Mouse (Mus musculus): ENCODE measurements around the gene Gdpgp1. TPM values are rescaled to one million over a fixed set of nuclear protein-coding genes. Genes with fewer than 3 reads are reported as not detected.

Gdpgp1 gene
- polyA plus RNA-seq, 1 experiment: 1.6 TPM

DNA sequence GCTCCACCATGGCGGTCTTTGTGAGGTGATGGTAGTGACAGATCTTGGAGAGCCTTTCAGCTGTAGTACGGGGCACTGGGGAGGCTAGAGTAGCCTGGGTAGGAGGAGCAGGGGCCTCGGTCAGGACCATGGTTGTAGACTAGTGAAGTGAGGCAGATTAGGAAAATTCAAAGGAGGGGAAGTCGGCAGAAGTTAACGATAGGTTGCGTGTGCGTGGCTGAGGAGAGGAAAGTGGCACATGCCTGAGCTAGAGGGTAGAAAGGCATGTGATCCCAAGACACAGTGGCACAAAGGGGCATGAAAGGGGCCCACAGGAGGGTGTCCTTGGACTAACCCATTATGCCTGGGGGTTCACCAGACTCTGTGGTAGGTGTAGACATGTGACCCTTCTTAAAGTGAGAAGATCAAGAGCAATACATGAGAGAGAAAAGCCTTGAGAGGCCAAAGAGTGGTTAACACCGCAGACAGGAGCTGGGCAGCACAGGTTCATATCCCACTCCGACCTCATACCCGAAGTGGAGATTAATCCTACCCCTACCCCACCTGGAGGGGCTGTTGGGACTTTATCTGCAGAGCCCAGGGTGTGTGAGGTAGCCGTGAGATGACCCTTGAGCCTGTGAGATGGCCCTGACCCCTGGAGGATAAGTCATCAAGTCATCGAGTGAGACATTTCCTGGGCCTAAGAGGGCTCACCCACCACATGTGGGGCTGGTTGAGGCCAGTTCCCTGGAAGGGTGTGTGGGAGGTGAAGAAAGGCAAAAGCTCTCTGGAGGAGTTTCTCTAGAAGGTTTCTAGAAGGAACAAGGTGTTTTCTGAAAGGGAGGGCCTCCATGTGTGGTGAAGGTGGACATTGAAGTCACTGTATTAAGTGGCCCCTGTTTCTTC is 26.7 kb upstream of the Gdpgp1 start:
- TF ChIP-seq FLI1 (IDR thresholded peaks at IDR 0.05; ENCODE audit: low read length) (no peak), GATA1 (IDR thresholded peaks at IDR 0.05; ENCODE audit: borderline replicate concordance, low read length) (no peak)
- peaks cover 100% of the 10 kb centered on the region for H3K4me1 ChIP-seq
- H3K27me3 ChIP-seq (replicated peaks): no peaks in the 10 kb centered on the region
- H3K9me3 ChIP-seq: no peaks in the 10 kb centered on the region
- peak overlapping the region; percentile 98 for H3K4me3 ChIP-seq (replicated peaks)
- peaks cover 83% of the 10 kb centered on the region for H3K36me3 ChIP-seq (replicated peaks; ENCODE audit: low read length)

DNA sequence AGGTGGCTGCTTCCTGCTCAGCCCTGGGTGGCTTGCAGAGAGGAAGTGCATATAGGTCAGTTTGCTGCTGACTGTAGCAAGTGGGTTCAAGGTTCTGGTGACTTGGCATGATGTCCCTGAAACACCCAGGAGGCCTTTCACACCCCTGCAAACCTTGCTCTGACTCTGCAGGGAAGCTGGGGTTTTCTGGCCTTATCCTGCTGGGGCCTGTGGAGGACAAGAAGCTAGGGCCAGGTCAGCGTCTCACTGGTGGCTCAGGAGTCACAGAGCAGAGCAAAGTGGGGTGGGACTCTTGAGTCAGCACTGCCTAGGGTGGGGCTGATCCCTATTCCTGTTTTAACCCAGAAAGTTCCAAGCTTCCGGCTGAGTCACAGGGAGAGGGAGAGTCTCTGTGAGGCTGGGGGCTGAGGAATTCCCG is 25.3 kb upstream of the Gdpgp1 start:
- Histone ChIP-seq H3K4me3 (replicated peaks) (peak overlapping the region; percentile 88), H3K27me3 (replicated peaks) (no peaks in the 10 kb centered on the region), H3K36me3 (replicated peaks; ENCODE audit: low read length) (peaks cover 81% of the 10 kb centered on the region), H3K9me3 (no peaks in the 10 kb centered on the region), H3K4me1 (peaks cover 98% of the 10 kb centered on the region)
- no peak for TF ChIP-seq GATA1 (IDR thresholded peaks at IDR 0.05; ENCODE audit: borderline replicate concordance, low read length)
- no peak for TF ChIP-seq FLI1 (IDR thresholded peaks at IDR 0.05; ENCODE audit: low read length)

DNA sequence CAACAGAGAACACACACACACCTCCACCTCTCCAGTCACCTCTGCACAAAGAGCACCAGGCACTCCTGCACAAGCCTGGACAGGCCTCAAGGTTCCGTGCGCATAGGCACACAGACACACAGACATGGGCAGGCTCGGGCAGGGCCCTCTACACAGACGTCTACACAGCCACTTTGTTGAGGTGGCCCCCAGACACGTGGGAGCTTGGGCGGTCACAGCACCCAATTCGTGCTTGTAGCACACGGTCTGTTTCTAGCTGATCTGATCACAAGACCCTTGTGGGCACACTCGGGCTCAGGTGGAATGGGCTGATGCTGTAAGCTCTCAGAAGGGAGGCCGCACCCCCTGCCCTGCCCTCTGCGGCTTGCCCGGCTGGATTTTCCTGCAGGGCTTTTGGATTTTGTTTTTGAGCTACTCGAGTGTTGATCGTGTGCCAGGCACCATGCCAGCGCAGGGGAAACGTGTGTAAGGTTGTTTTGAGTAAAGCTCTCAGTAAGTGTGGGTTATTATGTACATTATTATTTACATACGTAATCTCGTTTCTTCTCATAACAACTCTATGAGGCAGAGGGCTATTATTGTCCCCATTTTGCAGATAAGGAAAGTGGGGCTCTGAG is 24.5 kb upstream of the Gdpgp1 start:
- H3K4me3 ChIP-seq (replicated peaks): peak overlapping the region; percentile 88
- TF ChIP-seq GATA1 (IDR thresholded peaks at IDR 0.05; ENCODE audit: borderline replicate concordance, low read length) (no peak), FLI1 (IDR thresholded peaks at IDR 0.05; ENCODE audit: low read length) (no peak)
- H3K4me1 ChIP-seq: peaks cover 98% of the 10 kb centered on the region
- no peaks in the 10 kb centered on the region for H3K9me3 ChIP-seq
- no peaks in the 10 kb centered on the region for H3K27me3 ChIP-seq (replicated peaks)
- H3K36me3 ChIP-seq (replicated peaks; ENCODE audit: low read length): peaks cover 81% of the 10 kb centered on the region

DNA sequence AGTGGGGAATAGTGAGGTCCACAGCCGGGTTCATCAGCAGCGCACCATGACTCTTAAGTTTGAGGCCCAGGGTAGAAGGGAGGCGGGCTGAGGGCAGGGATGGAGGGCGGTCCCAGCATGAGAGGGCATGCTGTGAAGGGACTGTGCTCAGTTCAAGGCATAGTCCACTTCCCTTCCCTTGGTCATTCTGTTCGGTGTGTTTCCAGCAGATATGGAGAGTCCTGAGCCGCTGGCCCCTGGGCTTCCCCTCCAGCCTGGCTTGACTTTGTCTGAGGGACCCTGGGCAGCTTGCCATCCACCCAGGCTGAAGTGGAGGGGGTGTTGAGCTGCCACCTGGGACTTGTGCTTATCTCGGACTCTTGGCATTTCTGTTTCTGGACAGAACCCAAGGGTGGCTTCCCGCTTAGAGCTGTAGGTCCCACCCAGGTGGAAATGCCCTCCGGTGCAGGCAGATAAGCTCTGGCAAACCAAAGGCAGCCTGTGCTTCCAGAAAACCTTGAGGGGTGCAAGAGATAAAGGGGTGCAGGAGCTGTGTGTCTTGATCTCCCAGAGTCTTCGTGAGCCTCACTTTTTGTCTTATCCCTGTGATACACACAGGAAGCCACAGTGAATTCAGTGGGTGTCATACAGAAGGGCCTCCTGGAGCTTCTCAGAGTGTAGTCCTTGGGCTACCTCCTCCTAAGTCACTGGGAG is 23.8 kb upstream of the Gdpgp1 start:
- Histone ChIP-seq H3K4me3 (replicated peaks) (peak overlapping the region; percentile 88), H3K4me1 (peaks cover 98% of the 10 kb centered on the region), H3K27me3 (replicated peaks) (no peaks in the 10 kb centered on the region), H3K36me3 (replicated peaks; ENCODE audit: low read length) (peaks cover 81% of the 10 kb centered on the region), H3K9me3 (no peaks in the 10 kb centered on the region)
- TF ChIP-seq FLI1 (IDR thresholded peaks at IDR 0.05; ENCODE audit: low read length) (no peak; the same call in 1 of the 2 replicates), GATA1 (IDR thresholded peaks at IDR 0.05; ENCODE audit: borderline replicate concordance, low read length) (peak; percentile 25; the same call in 1 of the 3 replicates)

DNA sequence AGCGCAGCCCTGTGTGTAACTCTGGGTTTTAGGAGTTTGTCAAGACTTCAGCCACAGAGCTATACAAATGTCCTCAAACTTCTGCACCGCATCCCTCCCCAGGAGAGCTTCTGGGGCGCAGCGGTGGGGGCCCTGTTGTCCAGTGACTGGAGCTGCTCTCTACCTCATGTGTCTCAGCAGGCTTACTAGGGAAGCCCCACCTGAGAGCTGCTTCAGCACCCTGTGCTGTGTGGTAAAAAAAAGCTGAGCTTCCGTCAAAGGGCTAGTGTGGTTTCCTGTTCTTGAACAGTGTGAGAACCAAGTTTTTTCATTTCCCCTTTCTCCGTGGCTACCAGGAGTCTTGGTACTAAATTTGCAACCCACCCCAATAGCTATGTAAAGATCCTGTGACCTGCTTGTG is 23.0 kb upstream of the Gdpgp1 start:
- Histone ChIP-seq H3K4me1 (peaks cover 98% of the 10 kb centered on the region), H3K36me3 (replicated peaks; ENCODE audit: low read length) (peaks cover 81% of the 10 kb centered on the region), H3K27me3 (replicated peaks) (no peaks in the 10 kb centered on the region), H3K9me3 (no peaks in the 10 kb centered on the region), H3K4me3 (replicated peaks) (peak overlapping the region; percentile 88)
- TF ChIP-seq FLI1 (IDR thresholded peaks at IDR 0.05; ENCODE audit: low read length) (no peak), GATA1 (IDR thresholded peaks at IDR 0.05; ENCODE audit: borderline replicate concordance, low read length) (no peak)

DNA sequence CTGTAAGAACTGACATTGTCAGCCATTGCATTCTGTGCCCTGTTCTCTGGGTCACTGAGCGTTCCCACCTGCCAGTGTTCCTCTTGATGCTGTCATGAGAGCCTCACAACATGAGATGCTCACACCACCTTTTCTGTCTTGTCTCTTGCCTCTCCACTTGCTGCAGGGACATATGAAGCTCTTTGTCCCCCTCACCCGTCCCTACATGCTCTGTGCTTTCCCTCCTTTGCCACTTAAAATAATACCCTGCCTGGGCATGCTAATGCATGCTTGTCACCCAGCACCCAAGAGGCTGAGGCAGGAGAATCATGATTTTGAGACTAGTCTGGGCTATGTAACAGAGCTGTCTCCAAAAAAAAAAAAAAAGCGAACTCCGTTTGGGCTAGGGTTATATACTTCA is 21.7 kb upstream of the Gdpgp1 start:
- H3K4me1 ChIP-seq: peaks cover 98% of the 10 kb centered on the region
- TF ChIP-seq FLI1 (IDR thresholded peaks at IDR 0.05; ENCODE audit: low read length) (no peak), GATA1 (IDR thresholded peaks at IDR 0.05; ENCODE audit: borderline replicate concordance, low read length) (no peak)
- peak overlapping the region; percentile 80 for H3K4me3 ChIP-seq (replicated peaks)
- no peaks in the 10 kb centered on the region for H3K27me3 ChIP-seq (replicated peaks)
- peaks cover 81% of the 10 kb centered on the region for H3K36me3 ChIP-seq (replicated peaks; ENCODE audit: low read length)
- H3K9me3 ChIP-seq: no peaks in the 10 kb centered on the region

DNA sequence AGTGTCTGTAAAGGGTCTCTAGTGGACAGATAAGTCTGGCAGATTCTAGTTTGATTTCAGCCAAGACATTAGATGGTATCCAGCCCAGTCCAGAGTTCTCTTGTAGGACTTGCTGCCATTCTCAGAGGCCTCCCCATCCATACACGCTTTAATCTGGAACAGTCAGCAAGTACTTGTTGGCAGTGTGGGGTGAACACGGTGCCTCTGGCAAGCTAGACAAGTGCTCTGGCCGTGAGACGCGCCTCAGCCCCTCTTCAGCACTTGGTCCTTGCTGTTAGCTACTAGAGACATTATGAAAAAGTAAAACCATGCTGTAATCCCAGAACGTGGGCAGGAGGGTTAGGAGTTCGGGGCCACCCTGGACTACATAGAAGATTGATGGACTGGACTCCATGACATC is 19.1 kb upstream of the Gdpgp1 start:
- TF ChIP-seq FLI1 (IDR thresholded peaks at IDR 0.05; ENCODE audit: low read length) (no peak), GATA1 (IDR thresholded peaks at IDR 0.05; ENCODE audit: borderline replicate concordance, low read length) (no peak)
- H3K36me3 ChIP-seq (replicated peaks; ENCODE audit: low read length): peaks cover 86% of the 10 kb centered on the region

DNA sequence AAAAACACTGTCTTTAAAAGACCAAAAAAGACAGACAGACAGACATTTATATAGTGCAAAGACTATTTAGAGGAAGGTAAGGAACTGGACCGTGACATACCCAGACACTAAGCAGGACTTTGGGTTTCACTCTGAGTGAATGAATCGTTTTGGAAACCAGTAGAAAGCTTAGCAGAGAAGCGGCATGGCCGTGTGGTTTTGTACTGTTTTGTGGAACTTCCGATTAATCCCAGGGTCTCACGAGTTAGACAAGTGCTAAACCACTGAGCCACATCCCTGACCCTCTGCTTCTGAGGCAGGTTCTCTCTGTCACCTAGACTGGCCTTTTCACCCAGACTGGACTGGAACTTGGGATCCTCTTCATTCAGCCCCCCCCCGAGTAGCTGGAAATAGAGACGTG is 18.2 kb upstream of the Gdpgp1 start:
- H3K36me3 ChIP-seq (replicated peaks; ENCODE audit: low read length): peaks cover 94% of the 10 kb centered on the region

More for the DNA sequence above, 19.1 kb upstream of the Gdpgp1 start:
- Histone ChIP-seq H3K27me3 (replicated peaks) (no peaks in the 10 kb centered on the region), H3K9me3 (no peaks in the 10 kb centered on the region), H3K4me1 (peaks cover 82% of the 10 kb centered on the region), H3K4me3 (replicated peaks) (no peak overlapping the region)

DNA sequence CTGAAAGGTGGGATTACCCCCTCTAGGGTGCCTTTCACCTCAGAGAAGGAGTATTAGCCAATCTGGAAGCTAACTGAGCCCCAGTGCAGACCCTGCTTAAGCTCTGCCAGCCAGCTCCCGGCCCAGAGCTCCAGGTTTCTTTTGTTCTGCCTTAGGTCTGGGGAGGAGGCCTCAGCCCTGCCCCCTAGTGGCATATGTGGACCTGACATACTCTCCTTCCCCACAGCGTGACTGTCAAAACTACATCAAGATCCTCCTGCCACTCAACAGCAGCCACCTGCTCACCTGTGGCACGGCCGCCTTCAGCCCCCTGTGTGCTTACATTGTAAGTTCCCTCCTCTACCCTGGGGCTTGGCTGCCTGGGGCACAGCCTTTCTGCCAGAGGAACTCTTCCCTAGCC is 17.3 kb upstream of the Gdpgp1 start:
- Histone ChIP-seq H3K9me3 (no peaks in the 10 kb centered on the region), H3K36me3 (replicated peaks; ENCODE audit: low read length) (peaks cover 98% of the 10 kb centered on the region), H3K4me1 (peaks cover 74% of the 10 kb centered on the region), H3K4me3 (replicated peaks) (no peak overlapping the region), H3K27me3 (replicated peaks) (no peaks in the 10 kb centered on the region)
- TF ChIP-seq GATA1 (IDR thresholded peaks at IDR 0.05; ENCODE audit: borderline replicate concordance, low read length) (no peak), FLI1 (IDR thresholded peaks at IDR 0.05; ENCODE audit: low read length) (no peak)

More for the DNA sequence above, 18.2 kb upstream of the Gdpgp1 start:
- H3K4me1 ChIP-seq: peaks cover 76% of the 10 kb centered on the region
- H3K4me3 ChIP-seq (replicated peaks): no peak overlapping the region
- no peak for TF ChIP-seq GATA1 (IDR thresholded peaks at IDR 0.05; ENCODE audit: borderline replicate concordance, low read length)
- TF ChIP-seq FLI1 (IDR thresholded peaks at IDR 0.05; ENCODE audit: low read length): no peak
- no peaks in the 10 kb centered on the region for H3K9me3 ChIP-seq
- no peaks in the 10 kb centered on the region for H3K27me3 ChIP-seq (replicated peaks)
